In the genomic region with DNA sequence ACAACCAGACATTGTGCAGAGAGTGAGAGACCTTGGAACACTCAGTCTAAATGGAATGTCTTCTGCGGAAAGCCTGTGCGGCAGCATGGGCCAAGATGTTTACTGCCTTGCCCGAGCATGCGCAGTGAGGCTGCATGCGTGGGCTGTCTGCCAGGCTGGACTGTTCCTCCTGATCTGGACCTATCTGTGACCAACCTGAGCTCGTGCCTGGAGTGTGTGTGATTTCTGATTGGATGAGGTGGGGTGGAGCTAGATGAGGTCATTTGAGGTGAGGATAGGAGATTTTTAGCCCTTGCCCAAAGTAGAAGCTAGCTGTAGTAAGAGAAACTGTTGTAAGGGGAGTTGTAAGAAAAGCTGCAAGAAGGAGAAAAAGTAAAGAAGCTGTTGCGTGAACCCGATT, we compare ENCODE assay signal across 5 mouse cellular contexts.
DNase-seq lines count a peak whose midpoint lies in the region.
"Not testable (repeated sequence)": the region's sequence is repeated elsewhere in the genome, so short reads cannot be mapped to it uniquely, and the experiment has no call there.

No protein-coding gene starts in this region.

- peak; percentile 14 for DNase-seq in adrenal gland, postnatal 10 days
- DNase-seq in cerebellum, postnatal 10 days = peak; percentile 38 to 42
- peak; percentile 16 to 29 for DNase-seq in heart, postnatal 10 days
- DNase-seq in heart, postnatal 4 days = peak; percentile 33
- DNase-seq in testis, postnatal 10 days (ENCODE audit: low spot score) = peak; percentile 47

- intact Hi-C loops in heart, postnatal 10 days (cut with DNase I) = not testable (repeated sequence)

Comparison
In these comparisons a context has a peak if more than half of its experiments do, and no peak if none do; other contexts are left out.
1. Peak in every context shown above with its lines: DNase-seq.